Mouse (Mus musculus) G1E (cell line): Measurements from ENCODE around the gene Gm49405.

Source experiments
- CTCF ChIP-seq: IDR thresholded peaks from 2 replicates; pipeline ENCODE4 v1.5.1; 2012; ENCODE audit warnings: low read depth, low read length, inconsistent platforms, mixed read lengths
- GATA1 ChIP-seq: IDR thresholded peaks from 2 replicates; pipeline ENCODE4 v1.6.1; 2012; ENCODE audit warnings: borderline replicate concordance, low read length, inconsistent platforms, mixed read lengths
- TAL1 ChIP-seq: conservative IDR thresholded peaks from 2 replicates; pipeline ENCODE4 v1.6.1; 2012; ENCODE audit warnings: low read depth, low read length, inconsistent platforms, mixed read lengths

DNA sequence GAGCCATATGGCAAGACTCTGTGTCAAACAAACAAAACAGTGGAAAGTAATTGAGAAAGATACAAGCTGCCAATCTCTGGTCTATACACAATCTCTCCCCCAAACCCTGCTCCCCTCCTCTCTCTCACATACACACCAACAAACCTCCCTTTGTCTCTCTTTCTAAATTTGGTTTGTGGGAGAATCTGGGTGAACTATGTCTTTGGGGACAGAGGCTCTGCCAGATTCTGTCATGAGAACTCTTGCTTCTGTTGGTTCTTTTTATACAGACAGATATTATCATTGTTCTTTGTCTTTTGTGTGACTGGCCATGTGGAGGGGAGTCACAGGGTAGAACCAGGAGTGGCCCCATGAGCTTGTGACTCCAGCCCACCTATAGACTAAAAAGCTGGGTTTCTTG, 27.1 kb downstream of the Gm49405 start:
- TF ChIP-seq CTCF (no peak), GATA1 (no peak), TAL1 (no peak)
